Mouse (Mus musculus): Measurements from ENCODE around the gene Stx4a.

DNA sequence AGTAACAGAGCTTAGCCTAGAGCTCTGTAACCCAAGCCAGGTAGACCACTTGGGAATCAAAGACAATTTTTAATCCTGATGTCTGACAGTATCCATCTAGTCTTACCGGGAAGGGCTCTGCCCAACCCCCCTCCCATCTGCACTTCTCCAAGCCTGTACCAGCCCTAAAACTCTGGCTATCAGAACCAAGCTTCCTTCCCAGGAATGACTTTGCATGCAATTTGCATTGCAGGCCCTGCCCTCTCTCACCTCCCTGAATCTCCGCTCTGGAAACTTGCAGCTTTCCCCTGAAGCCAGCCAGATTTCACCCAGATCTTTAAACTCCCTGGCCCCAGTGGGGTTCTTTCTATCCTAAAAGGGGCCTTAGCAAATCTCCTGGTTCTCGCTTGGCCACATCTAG is 63.7 kb downstream of the Stx4a start:
- TF ChIP-seq CTCF (IDR thresholded peaks at IDR 0.05; ENCODE audit: low read depth) (no peak), EP300 (IDR thresholded peaks at IDR 0.05; ENCODE audit: low read depth) (no peak)
